Mouse (Mus musculus): ENCODE measurements around the gene Tmem38a. TPM values are rescaled to one million over a fixed set of nuclear protein-coding genes. Genes with fewer than 3 reads are reported as not detected.

Gene Tmem38a
- polyA plus RNA-seq (2012; rRNA removed; ENCODE audit: low replicate concordance), result 13.1 and 36.4 TPM in 2 replicates

DNA sequence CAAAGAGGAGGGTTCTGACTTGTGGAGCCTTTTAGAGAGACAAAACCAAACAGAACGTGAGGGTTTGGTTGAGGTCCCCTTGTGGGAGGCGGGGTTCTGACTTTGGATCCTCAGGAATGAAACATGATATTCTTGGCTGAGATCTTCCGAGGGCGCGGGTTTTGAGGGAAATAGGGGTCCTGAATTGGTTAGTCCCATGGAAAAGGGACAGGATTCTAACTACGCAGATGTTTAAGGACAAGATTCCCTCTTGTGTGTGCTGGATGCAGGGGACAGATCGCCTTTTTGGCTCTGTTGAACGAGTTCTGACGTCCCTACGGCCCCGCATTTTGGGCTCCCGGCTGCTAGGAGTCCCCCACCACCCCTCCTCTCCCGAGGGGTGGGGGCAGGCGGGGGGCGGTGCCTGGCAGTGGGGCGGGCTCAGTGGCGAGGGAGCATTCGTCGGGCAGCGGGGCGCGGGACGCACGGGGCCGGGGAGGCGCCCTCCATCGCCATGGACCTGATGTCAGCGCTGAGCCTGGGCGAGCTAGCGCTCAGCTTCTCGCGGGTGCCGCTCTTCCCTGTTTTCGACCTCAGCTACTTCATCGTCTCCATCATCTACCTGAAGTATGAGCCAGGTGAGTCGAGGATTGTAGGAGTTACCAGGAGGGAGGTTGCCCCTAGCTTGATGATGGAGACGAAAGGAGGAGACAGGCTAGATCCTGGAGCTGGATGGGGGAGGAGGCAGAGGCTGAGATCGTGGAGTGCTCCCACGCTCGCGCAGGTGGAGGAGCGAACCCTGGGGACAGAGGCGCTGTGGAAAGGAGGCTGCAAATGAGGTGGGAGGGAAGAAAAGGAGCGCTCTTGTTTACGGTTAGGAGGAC, at the start of gene Tmem38a:
TSS of gene Tmem38a (plus strand) at position 445 of the 863 bp plus-strand sequence.

DNA sequence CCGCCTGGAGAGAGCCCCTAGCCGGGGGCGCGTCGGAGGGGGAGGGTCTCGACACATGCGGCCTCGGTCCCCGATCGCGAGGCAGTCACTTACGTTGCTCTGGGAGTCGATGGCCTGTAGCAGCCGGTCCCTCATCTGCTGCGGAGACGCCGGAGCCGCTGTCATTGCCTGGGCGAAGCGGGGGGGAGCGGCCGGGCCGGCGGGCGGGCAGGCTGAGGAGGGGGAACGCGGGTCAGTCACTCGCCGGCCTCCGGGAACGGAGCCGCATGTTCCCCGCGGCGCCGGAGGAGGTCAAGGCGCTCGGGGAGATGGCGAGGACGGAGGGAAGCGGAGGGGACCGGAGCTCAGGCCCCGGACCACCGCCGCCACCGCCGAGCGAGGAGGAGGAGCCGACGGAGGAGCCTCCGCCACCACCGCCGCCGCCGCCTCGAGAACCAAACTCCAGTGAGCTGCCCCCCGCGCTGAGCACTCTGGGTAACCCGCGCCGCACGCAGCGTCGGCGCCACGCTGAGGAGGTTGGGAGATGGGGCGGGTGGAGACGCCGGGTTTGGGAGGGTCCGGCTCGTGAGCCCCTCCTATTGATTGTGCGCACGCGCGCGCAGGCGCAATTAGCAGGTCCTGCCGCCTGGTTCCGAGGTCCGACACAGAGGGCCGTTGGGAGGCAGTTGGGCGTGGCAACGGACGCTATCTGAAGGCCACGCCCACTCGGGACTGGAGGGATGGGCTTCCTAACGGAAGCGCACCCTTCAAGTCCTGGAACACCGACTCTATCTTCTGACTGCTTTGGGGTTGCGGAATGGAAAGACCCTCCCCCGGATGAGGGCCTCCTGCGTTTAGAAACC, 23.8 kb upstream of the Tmem38a start, which contains the start of gene Med26:
TSS of gene Med26 (minus strand) at position 469 of the 842 bp plus-strand sequence.

DNA sequence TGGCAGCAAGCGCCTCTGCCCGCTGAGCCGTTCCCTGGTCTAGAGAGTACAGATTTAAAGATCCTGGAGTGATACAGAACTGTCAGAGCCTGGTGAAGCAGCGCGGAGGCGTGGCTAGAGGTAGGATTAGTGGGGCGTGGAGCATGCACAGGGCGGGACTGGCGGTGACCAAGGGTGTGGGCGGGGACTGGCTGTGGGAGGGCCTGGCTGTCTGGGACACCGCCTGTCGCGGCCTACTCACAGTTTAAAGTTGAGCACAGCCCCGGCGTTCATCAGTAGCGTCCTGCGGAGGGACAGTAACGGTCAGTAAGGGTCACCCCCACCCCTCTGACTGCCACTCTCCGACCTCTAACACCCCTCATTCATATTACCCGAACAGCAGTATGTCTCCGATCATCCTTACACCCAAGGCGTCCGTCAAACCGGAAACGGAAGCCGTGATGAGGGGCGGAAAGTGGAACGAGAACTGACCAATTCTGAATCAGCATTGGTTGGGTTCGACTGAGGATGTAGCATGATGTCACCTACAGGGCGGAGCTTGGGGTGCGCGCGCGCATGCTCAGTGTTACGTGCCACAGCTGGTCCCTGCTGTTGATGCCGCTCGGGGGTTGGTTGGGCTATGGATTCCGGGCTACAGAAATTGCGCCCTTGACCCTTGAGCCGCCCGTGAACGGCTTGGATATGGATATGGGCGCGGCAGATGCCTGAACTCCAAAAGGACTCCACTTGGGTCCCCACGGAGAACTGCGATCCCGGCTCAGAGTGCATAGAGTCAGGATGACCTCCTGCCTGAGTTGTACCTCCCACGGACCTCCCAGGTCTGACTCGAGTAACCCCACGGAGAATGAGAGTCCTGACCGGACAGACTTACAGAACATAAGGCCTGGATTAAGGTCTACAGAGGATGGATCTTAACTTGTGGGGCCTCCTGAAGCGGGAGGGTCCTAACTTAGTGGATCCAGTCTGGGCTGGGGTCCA, 933 bp upstream of the Tmem38a start, which contains the start of gene Smim7:
TSS of gene Smim7 (minus strand) at position 456 of the 978 bp plus-strand sequence.

Other genes starting within 250 kb of the Tmem38a start
- gene Eps15l1, start 150.6 kb upstream of the Tmem38a start, polyA plus RNA-seq (2012; rRNA removed; ENCODE audit: low replicate concordance), result 39.9 and 63.3 TPM in 2 replicates
- gene Calr3, start 128.2 kb upstream of the Tmem38a start, polyA plus RNA-seq (2012; rRNA removed; ENCODE audit: low replicate concordance), result 1.1 and 1.5 TPM in 2 replicates
- gene 1700030K09Rik, start 128.2 kb upstream of the Tmem38a start, polyA plus RNA-seq (2012; rRNA removed; ENCODE audit: low replicate concordance), result 12.2 and 12.9 TPM in 2 replicates
- gene Cherp, start 96.8 kb upstream of the Tmem38a start, polyA plus RNA-seq (2012; rRNA removed; ENCODE audit: low replicate concordance), result 32.7 and 63.7 TPM in 2 replicates
- 57.5 and 72.3 TPM in 2 replicates for gene Slc35e1, start 79.4 kb upstream of the Tmem38a start, polyA plus RNA-seq (2012; rRNA removed; ENCODE audit: low replicate concordance)
- 6.7 and 13.7 TPM in 2 replicates for gene Med26, start 23.8 kb upstream of the Tmem38a start, polyA plus RNA-seq (2012; rRNA removed; ENCODE audit: low replicate concordance)
- gene Smim7, start 967 bp upstream of the Tmem38a start, polyA plus RNA-seq (2012; rRNA removed; ENCODE audit: low replicate concordance), result 41.0 and 55.8 TPM in 2 replicates
- gene Nwd1, start 74.7 kb downstream of the Tmem38a start, polyA plus RNA-seq (2012; rRNA removed; ENCODE audit: low replicate concordance), result 0.06 and 0.90 TPM in 2 replicates
- 177 and 178 TPM in 2 replicates for gene Sin3b, start 151.2 kb downstream of the Tmem38a start, polyA plus RNA-seq (2012; rRNA removed; ENCODE audit: low replicate concordance)
- gene F2rl3, start 189.8 kb downstream of the Tmem38a start, polyA plus RNA-seq (2012; rRNA removed; ENCODE audit: low replicate concordance), result 5.8 and 7.8 TPM in 2 replicates

Data from subcutaneous adipose tissue, adult 2 months (tissue).